Mouse (Mus musculus): ENCODE data around the gene Sypl.

The Sypl gene

DNA sequence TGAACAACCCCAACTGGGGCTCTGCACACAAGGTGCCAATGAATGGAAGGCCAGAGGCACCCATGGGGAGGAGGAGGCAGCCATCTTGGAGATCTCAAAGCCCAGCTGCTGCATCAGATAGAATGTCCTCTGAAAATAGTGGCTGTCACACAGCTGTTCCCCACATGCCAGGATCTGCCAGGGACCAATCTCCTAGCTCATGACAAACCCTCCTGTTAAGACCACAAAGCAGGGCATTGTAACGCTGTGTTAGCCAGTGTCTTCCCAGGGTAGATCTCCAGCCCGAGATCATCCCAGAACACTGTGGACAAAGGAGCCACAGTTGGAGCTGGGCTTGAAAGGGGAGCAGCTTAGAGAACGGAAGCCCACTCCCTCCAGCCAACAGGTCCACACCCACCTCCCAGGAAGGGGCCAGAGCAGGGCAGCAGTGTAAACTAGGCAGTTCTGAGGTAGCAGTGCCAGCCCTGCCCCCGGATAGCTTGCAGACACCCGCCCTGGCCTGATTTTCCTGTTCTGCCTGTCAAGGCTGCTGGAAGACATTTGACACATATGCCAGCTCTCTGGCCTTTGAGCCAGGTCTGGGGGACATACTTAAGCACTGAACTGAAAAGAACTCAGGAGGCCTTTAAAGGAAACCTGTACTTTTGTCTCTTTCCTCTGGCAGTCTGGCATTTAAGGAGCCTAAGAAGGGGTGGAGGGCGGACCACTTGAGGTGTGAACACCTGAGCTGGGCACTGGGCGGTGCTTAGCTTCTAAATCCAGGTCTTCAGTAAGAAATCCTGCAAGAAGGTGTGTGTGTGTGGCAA lies 54.8 kb downstream of the Sypl start:
- DNase-seq = peak; percentile 59

DNA sequence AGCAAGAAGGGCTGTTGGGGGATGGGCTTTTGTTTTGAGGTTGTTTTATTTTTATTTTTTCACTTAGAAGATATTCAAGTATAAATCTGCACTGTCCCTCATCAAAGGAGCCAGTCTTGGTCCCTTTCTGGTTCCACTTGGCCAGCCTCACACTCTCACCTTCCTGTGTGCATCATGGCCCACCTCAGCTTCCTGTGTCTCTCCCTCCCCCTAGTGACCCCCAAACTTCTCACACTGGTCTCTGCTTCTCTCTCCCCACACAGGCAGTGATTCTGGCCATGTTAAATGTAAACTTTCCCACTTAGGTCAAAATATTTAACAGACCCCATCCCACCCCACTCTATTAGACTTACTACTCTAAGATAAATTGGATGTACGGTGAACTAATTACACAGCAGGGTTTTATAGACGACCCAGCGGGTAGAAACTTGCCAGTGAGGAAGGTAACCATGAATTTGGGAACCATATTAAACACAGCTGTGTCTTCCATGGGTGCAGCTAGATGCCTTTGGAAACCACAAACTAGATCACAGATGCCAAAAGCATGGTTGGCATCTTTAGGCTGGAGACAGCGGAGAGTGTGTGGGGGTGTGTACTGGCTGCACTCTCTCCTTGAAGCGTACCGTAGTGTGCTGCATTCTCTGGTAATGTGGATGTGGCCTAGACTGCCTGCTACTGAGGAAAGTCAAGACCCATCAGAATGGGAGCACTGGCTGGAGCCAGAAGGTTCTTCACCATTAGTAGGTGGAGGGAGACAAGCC lies 55.7 kb downstream of the Sypl start:
- DNase-seq = no peak

- DNase-seq = peak; percentile 67
Observed at GRCm38 (mm10) chr12:33010026-33010425, 56.3 kb downstream of the Sypl start.

- no peak for DNase-seq
Observed at GRCm38 (mm10) chr12:33014050-33014796, 60.5 kb downstream of the Sypl start.

- peak; percentile 53 for DNase-seq
Observed at GRCm38 (mm10) chr12:33015103-33015502, 61.4 kb downstream of the Sypl start.

DNA sequence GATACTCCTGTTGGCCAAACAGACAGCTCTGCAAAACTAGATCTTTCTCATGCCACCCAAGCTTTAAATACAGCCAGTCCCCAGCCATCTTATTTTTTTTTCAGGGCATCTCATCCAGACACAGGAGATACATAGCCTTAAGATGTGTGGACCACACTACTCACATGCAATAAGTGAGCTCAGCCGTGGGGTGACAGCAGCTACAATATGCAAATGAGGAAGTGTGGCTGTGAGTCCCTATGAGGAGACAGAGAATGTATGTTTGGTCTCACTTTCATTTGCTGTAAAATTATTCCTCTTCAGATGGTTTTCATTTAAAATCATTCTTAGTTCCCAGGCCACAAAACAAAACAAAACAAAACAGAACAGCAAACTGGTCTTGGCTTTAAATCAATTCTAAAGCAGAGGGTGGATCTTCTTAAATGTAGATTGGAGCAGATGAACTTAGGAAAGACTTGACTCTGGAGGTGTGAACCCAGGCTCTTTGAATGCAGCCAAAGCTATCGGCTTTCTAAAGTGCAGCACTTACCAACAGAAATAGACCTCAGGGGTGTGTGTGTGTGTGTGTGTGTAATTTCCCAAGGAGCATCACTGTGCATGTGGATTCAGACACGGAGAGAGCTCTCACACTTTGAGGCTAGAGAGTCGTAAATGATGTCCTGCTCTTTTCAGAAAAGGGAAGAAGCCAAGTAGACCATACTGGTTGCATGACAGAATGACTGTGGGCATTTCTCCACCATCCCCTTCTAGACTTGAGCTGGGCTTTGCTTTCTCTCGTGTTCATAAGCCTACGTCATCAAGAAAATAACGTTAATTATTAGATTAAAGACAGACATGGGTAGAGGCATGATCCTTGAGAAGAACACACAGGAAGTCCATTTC lies 63.4 kb downstream of the Sypl start:
- no peak for DNase-seq

DNA sequence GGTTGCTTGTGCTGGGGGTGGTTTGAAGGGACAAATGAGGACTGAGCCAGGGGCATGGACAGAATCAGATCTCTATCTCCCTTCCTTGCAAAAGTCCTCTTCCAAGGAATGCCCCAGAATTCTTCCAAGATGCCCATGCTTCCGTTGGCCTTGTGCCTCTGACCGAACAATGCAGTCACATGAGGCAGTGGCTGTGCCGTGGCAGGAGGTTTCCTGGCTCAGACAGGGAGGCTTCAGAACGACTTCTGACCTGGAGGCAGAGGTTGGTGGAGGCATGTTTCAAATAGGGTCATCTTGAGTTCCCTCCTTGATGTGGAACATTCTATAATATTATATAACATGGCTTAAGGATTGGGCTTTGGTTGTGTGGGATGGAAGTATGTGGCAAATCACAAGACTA lies 64.9 kb downstream of the Sypl start:
- no peak for DNase-seq

DNA sequence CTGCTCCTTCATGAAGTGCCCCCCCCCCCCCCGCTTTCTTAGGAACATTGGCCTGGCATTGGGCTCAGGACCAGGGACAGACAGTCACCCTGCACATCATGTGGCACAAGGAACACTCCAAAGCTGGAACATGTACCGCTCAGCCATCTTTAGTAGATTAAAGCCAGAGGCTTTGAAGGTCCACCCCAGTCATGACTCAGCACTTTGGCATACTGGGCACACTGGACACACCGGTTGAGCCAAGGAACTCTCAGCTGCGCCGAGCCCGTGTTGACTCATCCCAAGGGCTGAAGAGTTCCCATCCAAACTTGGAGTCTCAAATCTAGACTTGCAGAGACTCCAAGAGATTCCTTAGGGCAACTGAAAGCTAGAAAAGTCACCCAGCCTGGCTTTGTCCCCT lies 66.3 kb downstream of the Sypl start:
- DNase-seq = no peak

DNA sequence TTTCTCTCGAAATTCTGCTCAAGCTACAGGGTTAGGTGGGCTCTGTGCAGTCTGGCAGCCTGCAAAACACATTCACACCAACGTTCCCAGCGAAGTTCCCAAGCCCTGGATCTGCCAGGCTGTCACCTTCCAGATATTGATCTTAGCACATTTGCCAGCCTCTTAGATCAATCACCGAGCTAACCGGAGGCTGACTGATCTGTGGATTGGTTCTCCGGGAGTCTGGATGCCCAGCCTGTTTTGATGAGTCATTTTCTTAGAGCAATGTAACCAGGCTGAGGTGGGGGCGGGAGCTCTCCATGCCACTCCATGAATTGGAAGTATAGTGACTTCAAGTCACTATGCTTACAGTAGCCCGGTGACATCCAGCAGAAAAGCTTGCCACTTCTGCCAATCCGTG lies 67.4 kb downstream of the Sypl start:
- DNase-seq = no peak

GRCm38 (mm10) chr12:33021751-33022150 lies 68.1 kb downstream of the Sypl start:
- DNase-seq = no peak

DNA sequence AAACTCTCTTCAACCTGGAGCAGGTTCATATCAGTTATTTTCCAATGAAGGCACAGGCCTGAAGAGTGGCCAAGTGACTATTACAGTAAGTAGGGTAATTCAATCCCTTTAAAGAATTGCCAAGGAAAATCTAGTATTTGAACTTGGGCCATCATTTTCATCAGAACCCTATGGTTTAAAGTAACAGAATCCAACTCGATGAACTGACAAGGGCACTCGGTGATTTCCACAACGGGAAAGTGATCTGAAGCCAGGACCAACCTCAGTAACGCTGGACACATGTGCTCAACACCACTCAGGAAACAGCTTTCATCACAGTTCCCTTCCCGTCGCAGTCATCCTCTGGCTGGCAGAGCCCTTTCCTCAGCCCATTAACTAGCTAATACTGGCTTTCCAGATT lies 70.8 kb downstream of the Sypl start:
- no peak for DNase-seq

DNA sequence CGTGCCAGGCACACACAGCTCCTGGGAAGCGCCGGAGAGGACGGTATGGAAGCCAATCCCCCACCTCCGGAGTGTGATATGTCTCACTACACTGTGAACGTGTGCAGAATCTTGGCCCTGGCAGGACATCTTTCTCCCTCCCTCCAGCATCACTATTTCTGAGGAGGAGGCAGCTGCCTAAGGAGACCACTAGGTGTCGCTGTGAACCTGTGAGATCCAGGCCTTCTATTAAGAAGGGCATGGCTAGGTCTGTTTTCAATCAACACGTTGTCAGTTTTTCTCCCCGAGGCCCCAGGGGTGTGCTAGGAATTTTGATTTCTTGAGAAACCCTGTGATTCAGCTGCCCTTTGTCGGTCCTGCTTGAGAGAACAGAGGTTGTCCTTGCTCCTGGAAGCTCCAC lies 73.4 kb downstream of the Sypl start:
- DNase-seq = peak; percentile 65

DNA sequence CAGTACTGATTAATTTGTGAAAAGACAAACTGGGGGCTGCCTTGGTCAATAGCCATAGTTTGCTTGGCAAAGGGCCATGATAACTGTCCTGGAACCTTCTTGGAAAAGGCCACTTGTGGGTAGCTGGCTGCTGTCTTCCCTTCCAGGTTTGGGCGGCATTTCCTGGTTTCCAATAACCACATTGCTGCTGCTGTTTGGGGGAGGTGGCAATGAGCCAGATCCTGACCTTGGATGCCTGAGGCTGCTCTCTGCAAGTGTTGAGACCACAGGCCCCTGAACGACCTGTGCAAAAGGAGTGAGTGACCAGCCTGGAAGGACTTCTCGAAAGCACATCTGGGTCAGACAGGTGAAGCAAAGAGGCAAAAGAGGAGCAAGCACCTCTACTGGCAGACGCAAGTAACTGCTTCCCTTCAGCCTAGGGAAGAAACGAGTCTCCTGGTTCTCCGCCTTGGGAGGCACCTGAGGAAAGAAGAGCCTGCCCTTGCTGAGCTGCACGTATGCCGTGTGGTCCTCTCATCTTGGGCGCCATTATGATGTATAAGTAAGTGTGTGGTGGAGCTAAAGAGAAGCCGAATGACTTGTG lies 74.5 kb downstream of the Sypl start:
- DNase-seq = no peak

DNA sequence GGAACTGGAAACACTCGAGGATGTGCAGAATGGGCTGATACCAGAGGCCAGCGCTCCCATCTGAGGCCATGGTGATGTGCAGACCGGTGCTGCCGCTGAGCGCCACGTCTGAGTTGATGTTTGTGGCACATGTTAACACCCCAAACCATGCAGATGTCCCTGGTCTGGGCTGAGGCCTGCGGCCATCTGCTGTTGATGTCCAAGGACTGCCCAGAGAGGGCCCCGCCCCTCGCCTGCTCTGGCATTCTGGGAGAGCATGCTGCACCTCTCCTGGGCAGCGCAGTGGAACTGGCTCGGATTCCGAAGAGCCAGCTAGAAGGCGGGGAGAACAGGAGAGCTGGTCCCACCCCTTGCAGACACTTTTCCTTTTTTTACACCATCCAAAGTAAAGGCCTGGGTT lies 75.0 kb downstream of the Sypl start:
- no peak for DNase-seq

Measured in kidney, adult 18-20 months (tissue).